Mouse (Mus musculus) ES-E14 (cell line): ENCODE measurements around the gene Telo2. TPM values are rescaled to one million over a fixed set of nuclear protein-coding genes. Genes with fewer than 3 reads are reported as not detected.

Experiments
- DNase-seq: peaks from one replicate; pipeline ENCODE4 v3.0.0-alpha.2; 2013; ENCODE audit warnings: low read depth, low spot score
- H3K27ac ChIP-seq: 2 replicates; pipeline ENCODE4 v1.5.1; 2012; ENCODE audit warnings: low read depth, mild to moderate bottlenecking, low read length, moderate library complexity, mixed read lengths; ENCODE audit not compliant: poor library complexity, insufficient read depth, severe bottlenecking
- H3K36me3 ChIP-seq: 2 replicates; pipeline ENCODE4 v1.6.1; 2012; ENCODE audit warnings: mild to moderate bottlenecking, low read length, moderate library complexity, mixed read lengths; ENCODE audit not compliant: control insufficient read depth, poor library complexity, insufficient read depth, severe bottlenecking
- H3K4me1 ChIP-seq, 2 experiments: fragments of 150-350 bp in 1 of 2; sonication (generic) in 1 of 2; 2 replicates each; pipeline ENCODE4 v1.6.1; 2012; ENCODE audit warnings: low read length in 2 of 2, mild to moderate bottlenecking in 1 of 2, mixed read lengths in 1 of 2; ENCODE audit not compliant: control insufficient read depth in 2 of 2, insufficient read depth in 2 of 2, poor library complexity in 1 of 2
- H3K4me3 ChIP-seq, 2 experiments: fragments of 150-350 bp in 1 of 2; sonication (generic) in 1 of 2; 2 replicates each; pipeline ENCODE4 v1.5.1; 2012; ENCODE audit warnings: low read length in 2 of 2, low read depth in 1 of 2, mild to moderate bottlenecking in 1 of 2, mixed read lengths in 1 of 2; ENCODE audit not compliant: insufficient read depth in 1 of 2, poor library complexity in 1 of 2, severe bottlenecking in 1 of 2
- H3K9ac ChIP-seq: 2 replicates; pipeline ENCODE4 v1.6.1; 2012; ENCODE audit warnings: low read depth, mild to moderate bottlenecking, low read length, mixed read lengths; ENCODE audit not compliant: poor library complexity, insufficient read depth, severe bottlenecking
- H3K9me3 ChIP-seq: fragments of 150-350 bp; sonication (generic); 2 replicates; pipeline ENCODE4 v1.6.1; 2012; ENCODE audit warnings: low read depth, mild to moderate bottlenecking, low read length; ENCODE audit not compliant: control insufficient read depth, insufficient read depth
- CHD2 ChIP-seq: IDR thresholded peaks from 2 replicates; pipeline ENCODE4 v1.6.1; 2014; ENCODE audit warnings: mild to moderate bottlenecking, low read depth, low read length, inconsistent platforms
- HCFC1 ChIP-seq: IDR thresholded peaks from 2 replicates; pipeline ENCODE4 v1.6.1; 2012; ENCODE audit warnings: low read length, inconsistent platforms, borderline replicate concordance; ENCODE audit not compliant: insufficient read depth
- MAFK ChIP-seq: IDR thresholded peaks from 2 replicates; pipeline ENCODE4 v1.6.1; 2014; ENCODE audit warnings: mild to moderate bottlenecking, low read depth, low read length, inconsistent platforms; ENCODE audit not compliant: insufficient read depth
- ZC3H11A ChIP-seq: IDR thresholded peaks from 2 replicates; pipeline ENCODE4 v1.6.1; 2012; ENCODE audit warnings: low read depth, mild to moderate bottlenecking, inconsistent platforms, low read length, borderline replicate concordance
- ZNF384 ChIP-seq: IDR thresholded peaks from 2 replicates; pipeline ENCODE4 v1.6.1; 2012; ENCODE audit warnings: low read depth, low read length, inconsistent platforms
- in situ Hi-C, 2 experiments: fragments of 600-800 bp; cut with MboI; formaldehyde crosslinking; loops; one replicate each; pipeline ENCODE4 v1.15.1; 2025; ENCODE audit warnings: low sequenced_read_pairs in 2 of 2, inconsistent platforms in 1 of 2; ENCODE audit not compliant: unreplicated experiment in 2 of 2
- total RNA-seq: library from RNA; depleted of rRNA; stranded (reverse); fragments of 300-350 nt; gene quantifications from 2 replicates; pipeline ENCODE4 v1.2.3, GENCODE M21; 2012

Gene Telo2
- total RNA-seq, 1 experiment: 34.2 TPM

DNA sequence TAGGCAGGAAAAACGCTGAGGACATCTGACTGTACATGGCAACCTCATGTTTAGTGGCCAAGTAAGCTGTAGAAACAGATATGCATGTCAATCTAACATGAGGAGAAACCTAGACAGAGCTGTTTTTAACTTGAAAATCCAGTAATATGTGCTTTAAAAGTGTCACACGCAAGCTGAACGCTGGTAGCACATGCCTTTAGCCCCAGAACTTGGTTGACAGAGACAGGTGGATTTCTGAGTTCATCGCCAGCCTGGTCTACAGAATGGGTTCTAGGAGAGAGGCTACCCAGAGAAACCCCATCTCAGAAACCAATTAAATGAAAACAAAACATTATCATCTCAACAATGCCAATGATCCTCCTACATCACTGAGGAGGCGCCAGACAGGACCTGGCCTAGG is 4.5 kb downstream of the Telo2 start:
- H3K36me3 ChIP-seq: peaks cover 34% of the 10 kb centered on the region; the same call in 1 of the 2 replicates

DNA sequence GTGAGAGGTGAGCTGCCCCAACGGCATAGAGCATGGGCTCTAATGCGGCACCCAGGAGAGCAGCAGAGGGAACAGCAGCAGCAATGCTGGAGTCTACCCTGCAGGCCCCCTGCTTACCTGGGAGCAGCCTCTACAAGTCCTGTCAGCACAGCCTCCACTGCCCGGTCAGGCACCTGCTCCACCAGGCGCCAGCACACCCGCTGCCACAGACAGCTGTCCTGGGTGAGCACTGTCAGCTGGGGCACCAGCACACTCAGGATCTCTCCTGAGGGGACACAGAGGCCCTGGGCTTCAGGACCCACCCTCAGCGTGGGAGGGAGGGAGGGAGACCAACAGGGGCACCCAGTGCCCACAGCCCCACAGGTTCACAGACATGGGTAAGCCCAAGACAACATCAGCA is 5.2 kb downstream of the Telo2 start:
- in situ Hi-C loops: no loop called here
- Histone ChIP-seq H3K4me1 (peaks cover 2 to 5% of the 10 kb centered on the region in 2 experiments; a peak in 3 of 4 replicates), H3K36me3 (peaks cover 38% of the 10 kb centered on the region; the same call in 1 of the 2 replicates), H3K9ac (no peak overlapping the region), H3K27ac (no peak overlapping the region), H3K9me3 (no peaks in the 10 kb centered on the region), H3K4me3 (no peak overlapping the region)
- TF ChIP-seq MAFK (no peak), ZNF384 (no peak), CHD2 (no peak), ZC3H11A (no peak), HCFC1 (no peak)
- DNase-seq: no peak

More for the DNA sequence above, 4.5 kb downstream of the Telo2 start:
- DNase-seq: no peak
- in situ Hi-C loops: no loop called here
- Histone ChIP-seq H3K9ac (no peak overlapping the region), H3K4me1 (peaks cover 2 to 7% of the 10 kb centered on the region in 2 experiments; a peak in 3 of 4 replicates), H3K4me3 (no peak overlapping the region), H3K27ac (no peak overlapping the region), H3K9me3 (no peaks in the 10 kb centered on the region)
- TF ChIP-seq ZC3H11A: no peak
- no peak for TF ChIP-seq MAFK
- no peak for TF ChIP-seq CHD2
- no peak for TF ChIP-seq HCFC1
- no peak for TF ChIP-seq ZNF384

GRCm38 (mm10) chr17:25109578-25109977 is 6.2 kb downstream of the Telo2 start:
- no peak for TF ChIP-seq ZC3H11A
- no peak for TF ChIP-seq ZNF384
- TF ChIP-seq MAFK: no peak
- TF ChIP-seq CHD2: no peak
- no peak for TF ChIP-seq HCFC1
- peak; percentile 39 for DNase-seq

GRCm38 (mm10) chr17:25107786-25108185 is 8.0 kb downstream of the Telo2 start:
- H3K4me1 ChIP-seq: no peaks in the 10 kb centered on the region
- no peak overlapping the region for H3K4me3 ChIP-seq
- H3K27ac ChIP-seq: no peak overlapping the region
- in situ Hi-C loops: no loop called here
- H3K36me3 ChIP-seq: peaks cover 43% of the 10 kb centered on the region
- H3K9me3 ChIP-seq: no peaks in the 10 kb centered on the region
- no peak overlapping the region for H3K9ac ChIP-seq
- no peak for DNase-seq
- TF ChIP-seq HCFC1: no peak
- TF ChIP-seq CHD2: no peak
- no peak for TF ChIP-seq ZNF384
- TF ChIP-seq MAFK: no peak
- TF ChIP-seq ZC3H11A: no peak

More at GRCm38 (mm10) chr17:25109578-25109977, 6.2 kb downstream of the Telo2 start:
- Histone ChIP-seq H3K36me3 (peaks cover 47% of the 10 kb centered on the region; the same call in 1 of the 2 replicates), H3K9ac (no peak overlapping the region), H3K4me1 (no peaks in the 10 kb centered on the region), H3K9me3 (no peaks in the 10 kb centered on the region), H3K4me3 (no peak overlapping the region), H3K27ac (no peak overlapping the region)
- in situ Hi-C loops: no loop called here

GRCm38 (mm10) chr17:25101338-25101737 is 14.4 kb downstream of the Telo2 start:
- Histone ChIP-seq H3K4me3 (no peak overlapping the region), H3K4me1 (no peaks in the 10 kb centered on the region), H3K9ac (no peak overlapping the region), H3K9me3 (no peaks in the 10 kb centered on the region), H3K27ac (no peak overlapping the region), H3K36me3 (peaks cover 48% of the 10 kb centered on the region)
- TF ChIP-seq ZNF384 (no peak), CHD2 (no peak), MAFK (no peak), HCFC1 (no peak), ZC3H11A (no peak)
- no peak for DNase-seq
- in situ Hi-C loops: no loop called here
